Mouse (Mus musculus) ES-CJ7 (cell line): ENCODE measurements around the gene Slc9a9.
A peak's percentile ranks its signal among the peaks of the same experiment; 100 is the strongest.

Experiments
- DNase-seq: peaks from one replicate; pipeline ENCODE4 v3.0.0; 2011; ENCODE audit warnings: low read depth, low spot score

The Slc9a9 gene

GRCm38 (mm10) chr9:94669791-94670577 is at the start of gene Slc9a9:
TSS of gene Slc9a9 (plus strand) at chr9:94669909.
- DNase-seq = peak; percentile 61

- no peak for DNase-seq
Observed at GRCm38 (mm10) chr9:94620342-94620741, 49.4 kb upstream of the Slc9a9 start.

- DNase-seq = no peak
Observed at GRCm38 (mm10) chr9:94620846-94621245, 48.9 kb upstream of the Slc9a9 start.

GRCm38 (mm10) chr9:94621902-94622301 is 47.8 kb upstream of the Slc9a9 start:
- no peak for DNase-seq

GRCm38 (mm10) chr9:94626737-94627136 is 43.0 kb upstream of the Slc9a9 start:
- no peak for DNase-seq

- DNase-seq = no peak
Observed at GRCm38 (mm10) chr9:94628948-94629347, 40.8 kb upstream of the Slc9a9 start.

- DNase-seq = peak; percentile 11
Observed at GRCm38 (mm10) chr9:94634275-94634674, 35.4 kb upstream of the Slc9a9 start.

GRCm38 (mm10) chr9:94645631-94646030 is 24.1 kb upstream of the Slc9a9 start:
- no peak for DNase-seq

GRCm38 (mm10) chr9:94647425-94647824 is 22.3 kb upstream of the Slc9a9 start:
- no peak for DNase-seq

GRCm38 (mm10) chr9:94649991-94650390 is 19.7 kb upstream of the Slc9a9 start:
- DNase-seq = no peak

GRCm38 (mm10) chr9:94653198-94653597 is 16.5 kb upstream of the Slc9a9 start:
- no peak for DNase-seq

- DNase-seq = no peak
Observed at GRCm38 (mm10) chr9:94653827-94654226, 15.9 kb upstream of the Slc9a9 start.

GRCm38 (mm10) chr9:94656265-94656664 is 13.4 kb upstream of the Slc9a9 start:
- peak; percentile 45 for DNase-seq

- DNase-seq = peak; percentile 8
Observed at GRCm38 (mm10) chr9:94659401-94660152, 10.1 kb upstream of the Slc9a9 start.

- DNase-seq = peak; percentile 96
Observed at GRCm38 (mm10) chr9:94661768-94662167, 7.9 kb upstream of the Slc9a9 start.

- no peak for DNase-seq
Observed at GRCm38 (mm10) chr9:94665248-94665647, 4.5 kb upstream of the Slc9a9 start.

GRCm38 (mm10) chr9:94668589-94668988 is 1.1 kb upstream of the Slc9a9 start:
- peak; percentile 45 for DNase-seq

- no peak for DNase-seq
Observed at GRCm38 (mm10) chr9:94670704-94671103, 995 bp downstream of the Slc9a9 start.

- peak; percentile 77 for DNase-seq
Observed at GRCm38 (mm10) chr9:94674704-94675103, 5.0 kb downstream of the Slc9a9 start.

GRCm38 (mm10) chr9:94678021-94678655 is 8.4 kb downstream of the Slc9a9 start:
- no peak for DNase-seq

GRCm38 (mm10) chr9:94680468-94681094 is 10.9 kb downstream of the Slc9a9 start:
- DNase-seq = peak; percentile 90

GRCm38 (mm10) chr9:94681095-94681487 is 11.4 kb downstream of the Slc9a9 start:
- no peak for DNase-seq
